Mouse (Mus musculus): Measurements from ENCODE around the gene Gm28308. TPM values are rescaled to one million over a fixed set of nuclear protein-coding genes. Genes with fewer than 3 reads are reported as not detected.

Gene Gm28308
- 1 to 10 TPM in 1 of 2 experiments, not detected in 1; 1.0 TPM for polyA plus RNA-seq (2012; fragmentation: generic; extraction: Trizol)

DNA sequence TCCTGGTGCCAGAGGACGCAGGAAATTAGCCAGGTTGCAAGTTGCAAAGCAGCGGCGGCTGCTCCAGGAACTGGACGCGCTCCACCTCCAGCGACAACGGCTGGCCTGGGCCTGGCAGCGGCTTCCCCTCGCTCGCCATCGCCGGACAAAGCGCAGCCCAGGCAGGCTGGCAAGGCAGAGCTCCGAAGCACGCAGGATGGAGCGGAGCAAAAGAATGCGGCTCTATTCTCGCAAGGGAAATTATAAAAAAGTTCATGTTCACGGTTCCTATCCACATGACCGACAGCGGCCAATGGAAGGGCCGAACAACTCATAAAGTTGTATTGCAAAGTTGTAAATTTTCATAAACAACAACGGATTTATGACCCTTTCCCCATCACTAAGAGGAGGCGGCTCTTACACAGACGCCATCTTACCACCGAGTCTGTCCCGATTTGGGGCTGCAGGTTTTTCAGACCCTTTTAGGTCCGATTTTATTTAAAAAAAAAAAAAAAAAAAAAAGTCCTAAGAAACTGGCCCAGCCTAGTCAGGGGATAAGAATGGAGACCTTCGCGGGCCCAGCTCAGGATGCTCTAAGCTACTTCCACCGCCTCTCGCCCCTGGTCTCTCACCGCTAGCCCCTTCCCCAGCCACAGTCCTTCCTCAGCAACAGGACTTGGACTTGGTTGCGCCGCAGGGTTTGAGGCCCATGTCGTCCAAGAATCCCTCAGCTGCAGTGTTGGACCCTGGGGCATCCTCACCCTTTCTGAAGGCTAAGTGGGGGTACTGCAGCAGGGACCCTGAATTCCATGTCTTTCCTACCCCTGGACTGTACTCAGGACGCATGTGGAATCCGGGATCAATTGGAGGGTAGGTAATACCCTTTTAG lies at the start of gene Gm28308, which contains the start of gene Hoxa3:
Gene Gm28308, minus strand, starts transcription at position 221 of the 868 bp plus-strand sequence.
Gene Hoxa3, minus strand, starts transcription at position 218 of the 868 bp plus-strand sequence.

DNA sequence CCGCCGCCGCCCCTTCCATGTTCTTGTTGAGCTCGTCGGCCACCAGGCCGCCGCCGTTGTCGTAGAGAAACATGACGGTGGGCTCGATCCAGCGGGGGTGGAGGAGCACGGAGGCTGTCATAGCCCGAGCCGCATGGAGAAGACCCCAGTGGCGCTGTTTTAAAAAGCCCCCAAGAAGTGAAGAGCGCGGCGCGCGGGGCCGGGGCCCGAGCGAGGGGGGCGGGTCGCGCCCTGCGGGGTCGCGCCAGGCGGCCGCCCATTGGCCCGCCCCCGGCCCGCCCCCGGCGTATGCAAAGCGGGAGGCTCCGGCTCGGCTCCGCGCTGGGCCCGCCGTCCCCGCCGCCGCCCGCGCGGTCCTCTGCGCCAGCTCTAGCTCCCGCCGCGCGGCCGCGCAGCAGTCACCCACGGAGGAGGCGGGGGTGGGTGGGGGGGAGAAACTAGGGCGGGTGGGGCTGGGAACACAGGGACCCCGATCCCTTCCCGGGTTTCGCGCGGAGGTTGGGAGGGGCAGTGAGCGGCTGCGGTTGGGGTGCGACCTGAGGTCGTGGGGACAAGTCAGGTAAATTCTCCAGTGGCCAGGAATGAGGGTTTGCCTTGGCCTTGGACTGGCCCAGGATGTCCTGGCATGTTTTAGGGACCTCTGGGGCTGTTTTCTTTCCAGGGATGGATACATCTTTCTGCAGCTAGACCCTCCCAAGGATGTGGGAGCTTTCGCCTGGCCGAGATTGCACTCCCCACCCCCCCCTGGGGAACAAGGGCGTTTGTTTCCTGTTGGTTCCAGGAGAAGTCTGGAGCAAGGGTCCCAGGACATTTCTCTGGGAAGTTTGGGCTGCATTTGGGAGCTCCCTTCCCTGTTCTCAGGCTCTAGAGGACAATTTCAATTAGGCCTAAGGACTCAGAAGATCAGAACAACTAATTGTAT lies 47.8 kb upstream of the Gm28308 start, which contains the start of gene Hoxa13:
Gene Hoxa13, minus strand, starts transcription at position 227 of the 922 bp plus-strand sequence.

DNA sequence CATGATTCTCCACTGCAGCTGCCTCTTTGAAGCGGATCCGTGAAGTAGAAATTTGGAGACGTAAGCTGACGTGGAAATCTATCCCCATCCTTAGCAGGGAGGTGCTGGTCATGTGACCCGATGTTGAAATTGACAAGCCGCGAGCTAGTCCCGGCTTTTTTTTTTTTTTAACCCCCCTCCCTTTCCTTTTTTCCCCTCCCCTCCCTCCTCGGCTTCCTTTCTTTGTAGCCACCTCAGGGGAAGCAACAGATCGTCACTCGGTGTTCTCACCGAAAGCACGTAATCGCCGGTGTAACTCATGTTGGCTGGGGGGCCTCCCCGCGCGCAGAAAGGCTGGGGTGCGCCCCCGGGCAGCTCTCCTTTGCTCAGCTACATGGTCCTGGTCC lies 32.6 kb upstream of the Gm28308 start, which contains the start of gene Hoxa11:
Gene Hoxa11, minus strand, starts transcription at position 54 of the 386 bp plus-strand sequence.

GRCm38 (mm10) chr6:52240389-52241000 lies 27.4 kb upstream of the Gm28308 start, which contains the start of gene Hoxa10:
TSS of gene Hoxa10 (minus strand) at chr6:52240854.

DNA sequence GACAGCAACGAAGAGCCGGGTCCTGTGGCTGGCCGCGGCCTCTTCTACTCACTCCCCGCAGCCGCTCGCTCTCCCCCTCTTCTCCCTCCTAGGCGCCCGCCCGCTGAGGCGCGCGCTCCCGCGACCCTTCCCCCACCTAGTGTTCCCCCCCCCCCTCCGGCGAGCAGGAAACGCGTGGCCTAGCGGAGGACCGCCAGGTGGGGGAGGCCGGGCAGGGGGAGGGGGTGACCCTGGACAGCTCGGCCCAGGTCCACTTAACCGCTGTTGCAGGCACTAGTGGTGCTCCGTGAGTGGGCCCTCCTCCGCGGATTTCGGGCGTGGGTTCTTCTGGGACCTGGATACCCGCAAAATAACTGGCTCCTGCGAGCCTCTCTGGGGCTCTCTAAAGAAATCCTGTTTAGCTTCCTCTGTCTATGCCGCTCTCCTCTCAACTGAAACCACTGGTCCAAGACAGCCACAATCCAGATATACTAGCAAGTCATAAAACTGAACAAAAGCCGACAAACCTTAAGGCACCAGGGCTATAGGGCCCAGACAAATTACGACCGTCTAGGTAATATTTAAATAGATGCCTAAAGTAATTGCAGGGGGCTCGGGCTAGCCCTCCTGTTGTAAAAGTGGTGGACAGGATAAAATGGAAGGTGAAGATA lies 17.5 kb upstream of the Gm28308 start, which contains the start of gene Hoxa9:
Gene Hoxa9, minus strand, starts transcription at position 574 of the 650 bp plus-strand sequence.

GRCm38 (mm10) chr6:52221337-52221992 lies 8.3 kb upstream of the Gm28308 start, which contains the start of gene Hoxa7:
TSS of gene Hoxa7 (minus strand) at chr6:52221854.

GRCm38 (mm10) chr6:52208072-52208867 lies 4.9 kb downstream of the Gm28308 start, which contains the start of gene Hoxa6:
TSS of gene Hoxa6 (minus strand) at chr6:52208722.

GRCm38 (mm10) chr6:52204050-52204752 lies 8.9 kb downstream of the Gm28308 start, which contains the start of gene Hoxa5:
TSS of gene Hoxa5 (minus strand) at chr6:52204587.

DNA sequence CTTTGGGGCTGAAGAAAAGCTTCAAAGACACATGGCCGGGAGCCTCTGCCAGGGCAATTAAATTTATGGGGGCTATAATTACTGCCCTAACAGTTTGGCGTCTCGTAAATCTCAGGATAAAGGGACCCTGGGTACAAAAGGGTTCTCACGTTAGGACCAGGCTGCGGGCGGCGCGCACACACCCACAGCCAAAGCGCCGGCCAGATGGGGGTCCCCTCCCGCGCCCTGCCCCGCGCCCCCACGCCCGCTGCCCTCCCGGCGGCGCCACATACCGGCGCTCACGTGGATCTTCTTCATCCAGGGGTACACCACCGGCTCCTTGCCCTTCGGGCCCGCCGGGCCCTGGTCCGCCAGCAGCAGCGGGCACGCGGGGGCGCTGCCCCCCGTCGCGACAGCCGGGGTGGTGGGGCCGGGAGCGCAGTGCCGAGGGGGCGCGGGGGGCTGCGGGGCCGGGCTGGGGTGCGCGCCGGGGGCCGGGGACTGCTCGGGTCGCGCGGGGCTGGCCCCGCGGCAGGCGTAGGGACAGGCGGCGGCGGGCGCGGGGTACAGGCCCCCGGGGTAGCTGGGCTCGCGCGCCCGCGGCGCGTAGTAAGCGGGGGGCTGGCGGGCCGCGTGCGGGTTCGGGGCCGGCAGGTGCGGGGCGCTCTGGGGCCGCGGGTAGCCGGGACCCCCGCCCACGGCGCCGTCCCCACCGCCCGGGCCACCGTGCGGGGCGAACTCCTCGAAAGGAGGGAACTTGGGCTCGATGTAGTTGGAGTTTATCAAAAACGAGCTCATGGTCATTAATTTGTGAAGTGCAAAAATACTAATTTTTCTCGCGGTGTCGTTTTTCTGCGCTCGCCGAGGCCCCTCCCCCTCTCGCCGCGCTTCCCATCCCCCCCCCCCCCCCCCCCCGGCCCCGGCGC lies 22.0 kb downstream of the Gm28308 start, which contains the start of gene Hoxa4:
Gene Hoxa4, minus strand, starts transcription at position 848 of the 905 bp plus-strand sequence.

GRCm38 (mm10) chr6:52177061-52177735 lies 35.9 kb downstream of the Gm28308 start, which contains the start of gene 5730596B20Rik:
TSS of gene 5730596B20Rik (plus strand) at chr6:52177498.

GRCm38 (mm10) chr6:52164626-52165440 lies 48.3 kb downstream of the Gm28308 start, which contains the start of gene Hoxa2:
TSS of gene Hoxa2 (minus strand) at chr6:52164831.

GRCm38 (mm10) chr6:52158276-52159051 lies 54.7 kb downstream of the Gm28308 start, which contains the start of gene Hoxa1:
TSS of gene Hoxa1 (minus strand) at chr6:52158317.

